Mouse (Mus musculus): ENCODE data around the gene Adh5. TPM values are rescaled to one million over a fixed set of nuclear protein-coding genes. Genes with fewer than 3 reads are reported as not detected.
A peak's percentile ranks its signal among the peaks of the same experiment; 100 is the strongest.

Adh5 gene
- polyA plus RNA-seq, 1 experiment from 2014 or later, result 222 TPM

GRCm38 (mm10) chr3:138430360-138430976 is 12.4 kb upstream of the Adh5 start:
- ATAC-seq, result peak; percentile 71

DNA sequence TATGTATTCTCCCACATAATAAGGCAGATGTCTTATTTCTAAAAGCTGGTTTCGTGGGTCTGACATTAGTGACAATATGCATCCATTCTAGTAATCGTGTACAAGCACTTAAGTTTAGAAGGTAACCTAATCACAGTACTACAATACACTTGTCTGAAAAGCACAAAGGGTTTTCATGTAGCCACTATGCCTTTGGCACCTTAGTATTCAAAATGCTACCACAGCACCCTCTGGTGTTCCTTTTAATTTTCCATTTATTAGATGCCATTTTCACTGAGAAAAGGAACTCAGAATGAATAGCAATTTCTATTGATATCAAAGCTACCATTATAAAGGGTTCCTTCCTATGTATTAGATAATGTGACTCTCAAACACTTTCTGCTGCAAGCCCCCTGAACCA is 11.1 kb upstream of the Adh5 start:
- Histone ChIP-seq H3K4me1 (replicated peaks) (no peaks in the 10 kb centered on the region), H3K9me3 (no peaks in the 10 kb centered on the region), H3K9ac (no peak overlapping the region), H3K36me3 (no peaks in the 10 kb centered on the region), H3K4me2 (replicated peaks) (no peak overlapping the region), H3K4me3 (replicated peaks) (no peak overlapping the region), H3K27me3 (replicated peaks) (no peaks in the 10 kb centered on the region), H3K27ac (no peak overlapping the region)
- ATAC-seq, result no peak
- WGBS, result 76% methylated on average over 2 of the region's 2 CpGs

More at GRCm38 (mm10) chr3:138430360-138430976, 12.4 kb upstream of the Adh5 start:
- Histone ChIP-seq H3K27me3 (replicated peaks) (no peaks in the 10 kb centered on the region), H3K36me3 (no peaks in the 10 kb centered on the region), H3K9me3 (no peaks in the 10 kb centered on the region), H3K4me3 (replicated peaks) (no peak overlapping the region), H3K4me2 (replicated peaks) (no peak overlapping the region), H3K27ac (no peak overlapping the region), H3K9ac (no peak overlapping the region), H3K4me1 (replicated peaks) (no peaks in the 10 kb centered on the region)
- WGBS, result 52% methylated on average over 6 of the region's 6 CpGs

GRCm38 (mm10) chr3:138438716-138439115 is 4.2 kb upstream of the Adh5 start:
- no peaks in the 10 kb centered on the region for H3K27me3 ChIP-seq (replicated peaks)
- 70% methylated on average over 3 of the region's 3 CpGs for WGBS

GRCm38 (mm10) chr3:138442203-138442602 is 690 bp upstream of the Adh5 start:
- Histone ChIP-seq H3K4me2 (replicated peaks) (peak overlapping the region; percentile 92), H3K36me3 (no peaks in the 10 kb centered on the region), H3K27me3 (replicated peaks) (no peaks in the 10 kb centered on the region), H3K9ac (peak overlapping the region; percentile 96), H3K4me1 (replicated peaks) (peaks cover 8% of the 10 kb centered on the region), H3K9me3 (no peaks in the 10 kb centered on the region), H3K4me3 (replicated peaks) (peak overlapping the region; percentile 82), H3K27ac (peak overlapping the region; percentile 83)
- 3% methylated on average over 9 of the region's 9 CpGs for WGBS
- no peak for ATAC-seq

More at GRCm38 (mm10) chr3:138438716-138439115, 4.2 kb upstream of the Adh5 start:
- Histone ChIP-seq H3K4me3 (replicated peaks) (no peak overlapping the region), H3K4me2 (replicated peaks) (no peak overlapping the region), H3K9me3 (no peaks in the 10 kb centered on the region), H3K27ac (no peak overlapping the region), H3K4me1 (replicated peaks) (0 out of 2 replicates have a peak, but pooled peaks cover 4% of the 10 kb centered on the region), H3K36me3 (no peaks in the 10 kb centered on the region), H3K9ac (no peak overlapping the region)
- ATAC-seq, result no peak

GRCm38 (mm10) chr3:138443465-138443771 is 525 bp downstream of the Adh5 start:
- H3K27ac ChIP-seq, result peak overlapping the region; percentile 88
- H3K9me3 ChIP-seq, result no peaks in the 10 kb centered on the region
- peak overlapping the region; percentile 92 for H3K4me2 ChIP-seq (replicated peaks)
- H3K36me3 ChIP-seq, result peaks cover 6% of the 10 kb centered on the region
- ATAC-seq, result no peak
- WGBS, result 3% methylated on average over 9 of the region's 9 CpGs
- H3K4me1 ChIP-seq (replicated peaks), result peaks cover 8% of the 10 kb centered on the region
- H3K27me3 ChIP-seq (replicated peaks), result no peaks in the 10 kb centered on the region
- H3K4me3 ChIP-seq (replicated peaks), result peak overlapping the region; percentile 82
- peak overlapping the region; percentile 96 for H3K9ac ChIP-seq

- H3K9ac ChIP-seq, result no peak overlapping the region
- H3K4me2 ChIP-seq (replicated peaks), result no peak overlapping the region
- 75% methylated on average over 12 of the region's 12 CpGs for WGBS
- H3K27me3 ChIP-seq (replicated peaks), result no peaks in the 10 kb centered on the region
- H3K9me3 ChIP-seq, result no peaks in the 10 kb centered on the region
- no peak overlapping the region for H3K4me3 ChIP-seq (replicated peaks)
- peaks cover 28% of the 10 kb centered on the region for H3K36me3 ChIP-seq
- H3K27ac ChIP-seq, result no peak overlapping the region
- peaks cover 4% of the 10 kb centered on the region for H3K4me1 ChIP-seq (replicated peaks)
- ATAC-seq, result no peak
Observed at GRCm38 (mm10) chr3:138448077-138448860, 5.4 kb downstream of the Adh5 start.

- Histone ChIP-seq H3K27me3 (replicated peaks) (no peaks in the 10 kb centered on the region), H3K4me2 (replicated peaks) (no peak overlapping the region), H3K9me3 (no peaks in the 10 kb centered on the region), H3K4me3 (replicated peaks) (no peak overlapping the region), H3K9ac (no peak overlapping the region), H3K4me1 (replicated peaks) (no peaks in the 10 kb centered on the region), H3K36me3 (peaks cover 35% of the 10 kb centered on the region), H3K27ac (no peak overlapping the region)
- WGBS, result 81% methylated on average over 10 of the region's 10 CpGs
- ATAC-seq, result no peak
Observed at GRCm38 (mm10) chr3:138452169-138452568, 9.3 kb downstream of the Adh5 start.

DNA sequence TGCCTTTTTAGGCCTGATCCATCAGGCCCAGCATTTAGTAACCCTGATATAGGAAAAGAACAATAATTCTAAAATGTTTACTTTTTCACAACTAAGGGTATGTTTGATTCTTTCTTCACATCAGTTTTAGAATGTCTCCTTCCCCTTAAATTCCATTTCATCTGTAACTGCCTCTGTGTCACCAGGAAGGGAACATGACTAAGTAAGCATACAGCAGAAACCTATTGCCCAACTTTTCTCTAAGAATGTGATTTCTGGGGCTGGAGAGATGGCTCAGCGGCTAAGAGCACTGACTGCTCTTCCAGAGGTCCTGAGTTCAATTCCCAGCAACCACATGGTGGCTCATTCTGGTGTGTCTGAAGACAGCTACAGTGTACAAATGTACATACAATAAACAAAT is 11.3 kb downstream of the Adh5 start:
- H3K9me3 ChIP-seq, result no peaks in the 10 kb centered on the region
- no peaks in the 10 kb centered on the region for H3K27me3 ChIP-seq (replicated peaks)
- 92% methylated on average over 1 of the region's 1 CpGs for WGBS
- H3K9ac ChIP-seq, result no peak overlapping the region
- H3K4me1 ChIP-seq (replicated peaks), result no peaks in the 10 kb centered on the region
- no peak overlapping the region for H3K4me3 ChIP-seq (replicated peaks)
- no peak overlapping the region for H3K27ac ChIP-seq
- no peak for ATAC-seq
- H3K36me3 ChIP-seq, result peaks cover 34% of the 10 kb centered on the region
- no peak overlapping the region for H3K4me2 ChIP-seq (replicated peaks)

DNA sequence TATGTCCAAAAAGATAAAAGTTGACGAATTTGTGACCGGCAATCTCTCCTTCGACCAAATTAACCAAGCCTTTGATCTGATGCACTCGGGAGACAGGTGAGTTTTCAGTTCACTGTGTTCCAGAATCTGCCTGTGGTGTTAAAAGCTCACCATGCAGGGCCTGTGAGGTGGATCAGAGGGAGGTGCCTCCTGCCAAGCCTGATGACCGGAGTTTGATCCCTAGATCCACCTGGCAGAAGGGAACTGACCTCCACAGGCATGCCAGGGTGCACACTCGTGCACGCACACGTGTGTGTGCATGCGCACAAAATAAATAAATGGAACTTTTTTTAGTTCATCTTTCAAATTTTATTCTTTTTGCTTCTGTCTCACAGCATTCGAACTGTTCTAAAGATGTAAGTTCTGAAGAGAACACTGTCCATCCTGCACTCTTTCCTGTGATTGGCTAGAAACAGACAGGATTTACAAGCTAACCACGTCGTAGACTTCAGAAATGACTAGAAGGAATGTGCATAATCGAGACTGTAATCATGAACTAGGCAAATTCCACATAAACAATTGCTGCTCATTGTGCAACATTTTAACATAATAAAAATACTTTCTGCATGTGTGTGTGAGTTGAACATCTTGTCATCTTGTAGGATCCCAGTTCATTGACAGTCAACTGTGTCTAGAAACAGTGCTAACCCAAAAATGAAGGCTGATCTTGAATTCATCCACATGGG is 12.0 kb downstream of the Adh5 start:
- 89% methylated on average over 13 of the region's 13 CpGs for WGBS
- H3K36me3 ChIP-seq, result peaks cover 39% of the 10 kb centered on the region
- no peak for ATAC-seq
- H3K4me2 ChIP-seq (replicated peaks), result no peak overlapping the region
- H3K27me3 ChIP-seq (replicated peaks), result no peaks in the 10 kb centered on the region
- no peak overlapping the region for H3K9ac ChIP-seq
- H3K27ac ChIP-seq, result no peak overlapping the region
- no peaks in the 10 kb centered on the region for H3K9me3 ChIP-seq
- H3K4me1 ChIP-seq (replicated peaks), result no peaks in the 10 kb centered on the region
- H3K4me3 ChIP-seq (replicated peaks), result no peak overlapping the region

- ATAC-seq, result no peak
- no peaks in the 10 kb centered on the region for H3K27me3 ChIP-seq (replicated peaks)
- no peaks in the 10 kb centered on the region for H3K9me3 ChIP-seq
- H3K36me3 ChIP-seq, result peaks cover 31% of the 10 kb centered on the region
- 97% methylated on average over 3 of the region's 3 CpGs for WGBS
- no peak overlapping the region for H3K4me2 ChIP-seq (replicated peaks)
- H3K9ac ChIP-seq, result no peak overlapping the region
- no peaks in the 10 kb centered on the region for H3K4me1 ChIP-seq (replicated peaks)
- no peak overlapping the region for H3K4me3 ChIP-seq (replicated peaks)
- H3K27ac ChIP-seq, result no peak overlapping the region
Observed at GRCm38 (mm10) chr3:138458441-138458840, 15.5 kb downstream of the Adh5 start.

GRCm38 (mm10) chr3:138460260-138460659 is 17.4 kb downstream of the Adh5 start:
- no peak overlapping the region for H3K9ac ChIP-seq
- peaks cover 38% of the 10 kb centered on the region for H3K36me3 ChIP-seq
- H3K27me3 ChIP-seq (replicated peaks), result no peaks in the 10 kb centered on the region
- no peak for ATAC-seq
- no peaks in the 10 kb centered on the region for H3K4me1 ChIP-seq (replicated peaks)
- WGBS, result 85% methylated on average over 13 of the region's 13 CpGs
- H3K27ac ChIP-seq, result no peak overlapping the region
- no peak overlapping the region for H3K4me2 ChIP-seq (replicated peaks)
- no peak overlapping the region for H3K4me3 ChIP-seq (replicated peaks)
- H3K9me3 ChIP-seq, result no peaks in the 10 kb centered on the region

GRCm38 (mm10) chr3:138461832-138462231 is 18.9 kb downstream of the Adh5 start:
- WGBS, result 92% methylated on average over 3 of the region's 3 CpGs
- H3K9me3 ChIP-seq, result no peaks in the 10 kb centered on the region
- no peak overlapping the region for H3K9ac ChIP-seq
- no peak overlapping the region for H3K4me3 ChIP-seq (replicated peaks)
- no peak overlapping the region for H3K4me2 ChIP-seq (replicated peaks)
- peaks cover 32% of the 10 kb centered on the region for H3K36me3 ChIP-seq
- no peaks in the 10 kb centered on the region for H3K4me1 ChIP-seq (replicated peaks)
- H3K27me3 ChIP-seq (replicated peaks), result no peaks in the 10 kb centered on the region
- no peak for ATAC-seq
- H3K27ac ChIP-seq, result no peak overlapping the region
